22 mouse cellular contexts compared by ENCODE assay signal in genomic region chr12:54519370-54519769, GRCm38 (mm10).
DNase-seq lines count a peak whose midpoint lies in the region; ATAC-seq and TF ChIP-seq lines count a peak whose summit lies in the region.
"Had no signal": no experiment of that assay in that cellular context is flagged by ENCODE, and none has a peak within 500 bp of the region (broad histone marks: within the 10 kb centered on the region; RNA-seq: fewer than 3 reads in every experiment).

No protein-coding gene starts in this region.

- TF ChIP-seq POLR2A in liver, adult 2 months (IDR thresholded peaks at IDR 0.05; ENCODE audit: extremely low read depth, insufficient read depth, low read length), result no peak

- H3K9me3 ChIP-seq in midbrain, embryonic 11.5 days (ENCODE audit: control insufficient read depth, low read length), result no peaks in the 10 kb centered on the region
- no peaks in the 10 kb centered on the region for H3K9me3 ChIP-seq in midbrain, embryonic 14.5 days (ENCODE audit: control insufficient read depth, low read length)
- H3K9me3 ChIP-seq: forebrain, embryonic 10.5 days; hindbrain, embryonic 10.5 days; hindbrain, embryonic 13.5 days had no signal

- H3K36me3 ChIP-seq in liver, adult 2 months (ENCODE audit: control insufficient read depth, insufficient read depth, low read length), result no peaks in the 10 kb centered on the region
- H3K36me3 ChIP-seq in midbrain, embryonic 11.5 days (ENCODE audit: control insufficient read depth, insufficient read depth, low read length), result no peaks in the 10 kb centered on the region
- H3K36me3 ChIP-seq in midbrain, embryonic 14.5 days (ENCODE audit: control insufficient read depth, insufficient read depth, low read length), result no peaks in the 10 kb centered on the region
- H3K36me3 ChIP-seq: forebrain, embryonic 10.5 days; hindbrain, embryonic 10.5 days; hindbrain, embryonic 13.5 days had no signal

- peak; percentile 24 for DNase-seq in liver, adult 2 months (ENCODE audit: extremely low read depth, low read depth, low spot score)
- no peak for DNase-seq in liver
- peak; percentile 57 for DNase-seq in midbrain, embryonic 11.5 days (ENCODE audit: low spot score, missing footprints)
- no peak for DNase-seq in midbrain, embryonic 14.5 days
- DNase-seq in testis, postnatal 14 days (ENCODE audit: low spot score), result no peak
- DNase-seq: adrenal gland, adult 2 months; adrenal gland, postnatal 14 days; cerebellum, adult 11-12 months; cerebellum, adult 8-10 months; cerebellum, postnatal 10 days; cerebellum, postnatal 36 days; forebrain, postnatal 0 days; gastrocnemius, postnatal 25 days had no signal

- H3K4me1 ChIP-seq in liver, adult 2 months (ENCODE audit: control insufficient read depth, insufficient read depth, low read length), result no peaks in the 10 kb centered on the region
- H3K4me1 ChIP-seq in midbrain, embryonic 11.5 days (ENCODE audit: control insufficient read depth, insufficient read depth, low read length), result no peaks in the 10 kb centered on the region; the same call in 1 of the 2 replicates
- no peaks in the 10 kb centered on the region for H3K4me1 ChIP-seq in midbrain, embryonic 14.5 days (ENCODE audit: control insufficient read depth, insufficient read depth, low read length)
- H3K4me1 ChIP-seq: forebrain, embryonic 10.5 days; hindbrain, embryonic 13.5 days had no signal

- TF ChIP-seq CTCF in liver, adult 2 months (IDR thresholded peaks at IDR 0.05; ENCODE audit: low read depth, low read length), result no peak

- no peaks in the 10 kb centered on the region for H3K27me3 ChIP-seq in liver, adult 2 months (ENCODE audit: control insufficient read depth, insufficient read depth, low read length)
- no peaks in the 10 kb centered on the region for H3K27me3 ChIP-seq in midbrain, embryonic 11.5 days (ENCODE audit: control insufficient read depth, insufficient read depth, low read length)
- no peaks in the 10 kb centered on the region for H3K27me3 ChIP-seq in midbrain, embryonic 14.5 days (ENCODE audit: control insufficient read depth, insufficient read depth, low read length)
- H3K27me3 ChIP-seq: hindbrain, embryonic 13.5 days had no signal

- no peak for ATAC-seq in midbrain, embryonic 11.5 days (ENCODE audit: low FRiP score)
- no peak for ATAC-seq in midbrain, embryonic 14.5 days (ENCODE audit: low FRiP score, low TSS enrichment)
- peak; percentile 94 for ATAC-seq in granulocyte monocyte progenitor cell, adult 5-6 weeks (replicated peaks; ENCODE audit: poor library complexity, severe bottlenecking)
- ATAC-seq in megakaryocyte progenitor cell, adult 5-6 weeks (replicated peaks; ENCODE audit: poor library complexity), result peak; percentile 80
- ATAC-seq: CD4-positive, CD25-positive, alpha-beta regulatory T cell, adult 4 months; forebrain, embryonic 14.5 days; forebrain, postnatal 0 days; hindbrain, embryonic 16.5 days had no signal

- H3K27ac ChIP-seq in liver, adult 2 months (replicated peaks; ENCODE audit: insufficient read depth, low read depth, low read length), result no peak overlapping the region
- H3K27ac ChIP-seq in midbrain, embryonic 11.5 days (ENCODE audit: low read depth, low read length), result no peak overlapping the region
- no peak overlapping the region for H3K27ac ChIP-seq in midbrain, embryonic 14.5 days (replicated peaks; ENCODE audit: low read depth, low read length)
- H3K27ac ChIP-seq: forebrain, embryonic 10.5 days; hindbrain, embryonic 10.5 days; hindbrain, embryonic 13.5 days had no signal

- no peak overlapping the region for H3K9ac ChIP-seq in liver, adult 2 months (ENCODE audit: low read depth, low read length)
- H3K9ac ChIP-seq in midbrain, embryonic 11.5 days (ENCODE audit: low read length), result no peak overlapping the region
- H3K9ac ChIP-seq in midbrain, embryonic 14.5 days (replicated peaks; ENCODE audit: low read length), result no peak overlapping the region
- H3K9ac ChIP-seq: forebrain, postnatal 0 days; hindbrain, embryonic 13.5 days had no signal

- H3K4me2 ChIP-seq in midbrain, embryonic 11.5 days, result no peak overlapping the region
- H3K4me2 ChIP-seq in midbrain, embryonic 14.5 days (ENCODE audit: low read length), result no peak overlapping the region
- H3K4me2 ChIP-seq: heart, embryonic 11.5 days; hindbrain, embryonic 13.5 days had no signal

- no peaks in the 10 kb centered on the region for H3K79me2 ChIP-seq in liver, adult 2 months (ENCODE audit: control insufficient read depth, insufficient read depth, low read length)

- WGBS in liver, adult 2 months, result 77% methylated on average over 3 of the region's 3 CpGs
- WGBS in midbrain, embryonic 11.5 days, result 88% methylated on average over 3 of the region's 3 CpGs
- WGBS in midbrain, embryonic 14.5 days, result 88% methylated on average over 3 of the region's 3 CpGs

- H3K4me3 ChIP-seq in liver, adult 2 months (ENCODE audit: insufficient read depth, low read depth, low read length), result no peak overlapping the region
- no peak overlapping the region for H3K4me3 ChIP-seq in midbrain, embryonic 11.5 days (ENCODE audit: low read depth, low read length)
- H3K4me3 ChIP-seq in midbrain, embryonic 14.5 days (replicated peaks; ENCODE audit: low read depth, low read length), result no peak overlapping the region
- H3K4me3 ChIP-seq: forebrain, embryonic 10.5 days; hindbrain, embryonic 10.5 days; hindbrain, embryonic 13.5 days had no signal

Comparison
In these comparisons a context has a peak if more than half of its experiments do, and no peak if none do; other contexts are left out.
1. DNase-seq: peak in liver, adult 2 months (single experiment) and midbrain, embryonic 11.5 days (single experiment); none in liver (single experiment), midbrain, embryonic 14.5 days (single experiment) and testis, postnatal 14 days (single experiment).
2. ATAC-seq: peak in granulocyte monocyte progenitor cell, adult 5-6 weeks (single experiment) and megakaryocyte progenitor cell, adult 5-6 weeks (single experiment); none in midbrain, embryonic 11.5 days (single experiment) and midbrain, embryonic 14.5 days (single experiment).